Mouse (Mus musculus): ENCODE measurements around the gene Klc2.

DNA sequence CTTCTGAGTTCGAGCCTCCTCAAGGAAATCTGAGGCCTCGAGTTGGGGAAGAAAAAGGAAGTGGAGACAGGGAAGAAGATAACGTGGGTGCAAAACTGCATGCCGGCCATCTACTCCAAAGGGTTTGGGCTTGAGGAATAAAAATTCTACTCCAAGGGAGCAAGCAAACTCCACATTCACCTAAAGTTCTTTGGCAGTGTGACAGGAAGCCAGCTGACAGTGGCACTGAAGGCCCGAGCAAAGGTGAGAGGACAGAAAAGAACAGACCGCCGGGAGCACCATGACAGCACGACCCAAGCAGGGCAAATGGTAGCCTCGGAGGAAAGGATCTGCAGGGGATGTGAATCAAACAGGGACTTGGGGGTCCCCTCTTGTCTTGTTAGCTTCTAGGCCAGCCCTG is 12.3 kb downstream of the Klc2 start:
- no peak for TF ChIP-seq CTCF (IDR thresholded peaks at IDR 0.05; ENCODE audit: borderline replicate concordance, extremely low read depth, insufficient read depth, insufficient read length)
- TF ChIP-seq POLR2A (IDR thresholded peaks at IDR 0.05; ENCODE audit: borderline replicate concordance, extremely low read depth, insufficient read depth, insufficient read length, poor library complexity, severe bottlenecking), result no peak

All from brain, embryonic 14.5 days (tissue).